Mouse (Mus musculus) myocyte (in vitro differentiated cells): ENCODE data around the gene Zfp174.

Experiments
- MYOG ChIP-seq, 3 experiments: IDR thresholded peaks; one replicate each; pipeline ENCODE4 v1.6.1; 2011; ENCODE audit warnings: control low read depth in 2 of 3, low read depth in 2 of 3, mild to moderate bottlenecking in 2 of 3; ENCODE audit not compliant: insufficient read length in 2 of 3, control insufficient read depth in 1 of 3, insufficient read depth in 1 of 3
- POLR2A ChIP-seq: IDR thresholded peaks from one replicate; pipeline ENCODE4 v1.6.1; 2011; ENCODE audit warnings: low read depth, mild to moderate bottlenecking, control low read depth, moderate library complexity; ENCODE audit not compliant: insufficient read length

DNA sequence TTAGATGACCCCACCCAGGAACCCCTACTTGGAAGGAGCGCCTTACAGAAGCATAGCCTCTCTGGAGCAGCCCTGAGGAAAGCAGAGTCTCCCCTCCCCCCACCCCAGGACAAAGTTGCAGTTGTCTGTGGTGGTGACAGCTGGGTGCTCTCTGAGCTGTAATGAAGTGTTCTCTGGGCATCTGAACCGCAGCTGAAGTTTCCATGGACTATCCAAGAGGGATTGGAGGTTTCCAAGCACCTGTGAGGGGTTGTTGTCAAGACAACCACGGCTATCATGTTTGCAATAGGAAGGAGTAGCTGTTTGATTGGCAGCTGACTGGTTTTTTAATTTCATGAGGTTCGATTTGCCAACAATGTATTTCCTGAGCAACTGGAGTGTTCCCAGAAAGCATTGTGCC, 4.1 kb upstream of the Zfp174 start:
- TF ChIP-seq POLR2A (no peak), MYOG (IDR thresholded peaks at IDR 0.05; ENCODE audit: control insufficient read depth in 1 of 3, insufficient read depth in 1 of 3, insufficient read length in 2 of 3, low read depth in 2 of 3) (peak; percentile 77 to 98 (median 98))
